Mouse (Mus musculus) intestine, postnatal 0 days (tissue): ENCODE data around the gene Olfr1220. TPM values are rescaled to one million over a fixed set of nuclear protein-coding genes. Genes with fewer than 3 reads are reported as not detected.

Experiments used
- ATAC-seq: fragments of 200-750 bp; cut with Nextera tagmentation; 2 replicates; pipeline ENCODE4 v1.8.0; 2017; ENCODE audit warnings: mild to moderate bottlenecking, moderate TSS enrichment, moderate library complexity
- H3K27ac ChIP-seq: fragments of 300-500 bp; sonication (generic); 2 replicates; pipeline ENCODE4 v1.5.1; 2014; ENCODE audit warnings: mild to moderate bottlenecking, low read depth, low read length, moderate library complexity
- H3K27me3 ChIP-seq: fragments of 300-500 bp; sonication (generic); replicated peaks from 2 replicates; pipeline ENCODE4 v1.6.1; 2014; ENCODE audit warnings: low read length, mixed read lengths; ENCODE audit not compliant: control insufficient read depth, insufficient read depth
- H3K36me3 ChIP-seq: fragments of 300-500 bp; sonication (generic); 2 replicates; pipeline ENCODE4 v1.6.1; 2014; ENCODE audit warnings: mild to moderate bottlenecking, moderate library complexity; ENCODE audit not compliant: control insufficient read depth, insufficient read depth
- H3K4me1 ChIP-seq: fragments of 300-500 bp; sonication (generic); replicated peaks from 2 replicates; pipeline ENCODE4 v1.6.1; 2014; ENCODE audit warnings: antibody characterized with exemption, low read length, mixed read lengths; ENCODE audit not compliant: control insufficient read depth, insufficient read depth
- H3K4me2 ChIP-seq: fragments of 300-500 bp; sonication (generic); replicated peaks from 2 replicates; pipeline ENCODE4 v1.6.1; 2014; ENCODE audit warnings: low read depth, mild to moderate bottlenecking, moderate library complexity
- H3K4me3 ChIP-seq: fragments of 300-500 bp; sonication (generic); 2 replicates; pipeline ENCODE4 v1.5.1; 2014; ENCODE audit warnings: low read depth, low read length
- H3K9ac ChIP-seq: fragments of 300-500 bp; sonication (generic); 2 replicates; pipeline ENCODE4 v1.6.1; 2014; ENCODE audit warnings: mild to moderate bottlenecking, low read depth, low read length
- H3K9me3 ChIP-seq: fragments of 300-500 bp; sonication (generic); 2 replicates; pipeline ENCODE4 v1.6.1; 2016; ENCODE audit warnings: mixed run types; ENCODE audit not compliant: control insufficient read depth
- CTCF ChIP-seq: sonication (generic); IDR thresholded peaks from 2 replicates; pipeline ENCODE4 v1.5.1; 2016; ENCODE audit warnings: low read depth, mild to moderate bottlenecking, control low read depth, antibody characterized with exemption, moderate library complexity
- WGBS: fragments of 180-500 bp; shearing (Covaris S2); extraction: QIAGEN DNeasy Blood & Tissue Kit; methylation state at CpG from one replicate; pipeline ENCODE4 v1.1.7; 2014; 5-methylcytosine and 5-hydroxymethylcytosine counted together
- polyA plus RNA-seq: library from polyadenylated mRNA; unstranded; fragments of >200 nt; fragmentation: Nextera tagmentation; extraction: Ambion mirVana; gene quantifications from 2 replicates; pipeline ENCODE4 v1.2.1, GENCODE M21; 2015

Olfr1220 gene
- not detected in 2 replicates for polyA plus RNA-seq

- Histone ChIP-seq H3K27ac (no peak within 1 kb of the TSS), H3K9me3 (no peaks in the 10 kb centered on the region), H3K4me1 (no peaks in the 10 kb centered on the region), H3K36me3 (no peaks in the 10 kb centered on the region), H3K4me3 (no peak within 1 kb of the TSS), H3K4me2 (no peak within 1 kb of the TSS), H3K27me3 (no peaks in the 10 kb centered on the region), H3K9ac (no peak within 1 kb of the TSS)
- TF ChIP-seq CTCF, result no peak
- 72% methylated on average over 3 of the region's 3 CpGs for WGBS
- no peak for ATAC-seq
These were observed at the start of gene Olfr1220 for GRCm38 (mm10) chr2:89106735-89107134. Olfr1220 (minus strand) TSS chr2:89106835.

GRCm38 (mm10) chr2:89151460-89151859 lies 44.8 kb upstream of the Olfr1220 start, which contains the start of gene Olfr1223:
Olfr1223 (minus strand) TSS chr2:89151560.
- TF ChIP-seq CTCF, result no peak
- no peak for ATAC-seq
- no peak within 1 kb of the TSS for H3K4me3 ChIP-seq
- H3K27me3 ChIP-seq, result no peaks in the 10 kb centered on the region
- H3K36me3 ChIP-seq, result no peaks in the 10 kb centered on the region
- no peaks in the 10 kb centered on the region for H3K9me3 ChIP-seq
- no peaks in the 10 kb centered on the region for H3K4me1 ChIP-seq
- no peak within 1 kb of the TSS for H3K9ac ChIP-seq
- 71% methylated on average over 1 of the region's 1 CpGs for WGBS
- no peak within 1 kb of the TSS for H3K4me2 ChIP-seq
- H3K27ac ChIP-seq, result no peak within 1 kb of the TSS

DNA sequence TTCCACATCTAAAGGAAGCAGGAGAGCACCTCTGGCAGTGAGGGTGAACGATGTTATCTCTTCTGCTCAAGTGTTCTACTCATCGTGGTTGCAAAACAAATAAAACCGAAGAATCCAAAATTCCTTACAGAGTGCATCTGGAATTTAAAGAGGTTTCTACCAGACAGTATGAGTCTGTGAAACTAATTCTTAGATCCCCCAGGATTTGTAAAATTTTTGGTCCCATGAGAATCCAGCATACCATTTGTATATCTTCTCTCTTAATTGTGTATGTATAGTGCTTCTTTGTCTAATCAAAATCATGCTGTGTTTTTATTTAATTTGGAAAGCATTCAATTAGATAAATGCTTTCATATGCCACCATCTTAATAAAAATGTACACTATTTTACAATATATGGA lies 26.3 kb upstream of the Olfr1220 start, which contains the start of gene Olfr1222:
Gene Olfr1222 (minus strand): TSS at position 101 of the 400 bp plus-strand sequence.
- Histone ChIP-seq H3K27me3 (no peaks in the 10 kb centered on the region), H3K36me3 (no peaks in the 10 kb centered on the region)

DNA sequence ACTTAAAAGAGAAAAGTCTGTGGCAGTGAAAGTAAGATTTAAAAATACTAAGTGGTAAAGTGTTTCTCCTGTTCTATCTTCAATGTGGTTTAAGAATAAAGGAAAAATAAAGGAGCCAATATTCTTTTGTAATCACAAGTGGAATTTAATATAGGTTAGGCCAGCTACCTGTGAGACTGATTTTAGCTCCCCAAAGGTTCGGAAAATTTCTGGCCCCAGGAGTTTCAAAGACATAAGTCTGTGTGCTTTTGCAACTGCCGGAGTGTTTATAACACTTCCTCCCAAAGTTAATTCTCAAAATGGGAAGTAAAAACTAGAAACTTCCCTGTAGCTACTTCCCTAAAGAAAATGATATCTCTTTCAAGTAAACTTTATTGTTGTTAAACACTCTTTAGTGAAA lies 10.5 kb upstream of the Olfr1220 start, which contains the start of gene Olfr1221:
Gene Olfr1221 (minus strand): TSS at position 101 of the 400 bp plus-strand sequence.
- H3K4me2 ChIP-seq, result no peak within 1 kb of the TSS
- no peak for ATAC-seq
- H3K4me1 ChIP-seq, result no peaks in the 10 kb centered on the region
- TF ChIP-seq CTCF, result no peak
- H3K9ac ChIP-seq, result no peak within 1 kb of the TSS
- no peaks in the 10 kb centered on the region for H3K9me3 ChIP-seq
- H3K36me3 ChIP-seq, result no peaks in the 10 kb centered on the region
- H3K4me3 ChIP-seq, result no peak within 1 kb of the TSS
- WGBS, result 77% methylated on average over 2 of the region's 2 CpGs
- no peak within 1 kb of the TSS for H3K27ac ChIP-seq
- H3K27me3 ChIP-seq, result no peaks in the 10 kb centered on the region

More for the DNA sequence above, 26.3 kb upstream of the Olfr1220 start, which contains the start of gene Olfr1222:
- H3K4me3 ChIP-seq, result no peak within 1 kb of the TSS
- 49% methylated on average over 3 of the region's 3 CpGs for WGBS
- no peak within 1 kb of the TSS for H3K27ac ChIP-seq
- H3K9ac ChIP-seq, result no peak within 1 kb of the TSS
- ATAC-seq, result no peak
- no peak for TF ChIP-seq CTCF
- H3K9me3 ChIP-seq, result no peaks in the 10 kb centered on the region
- H3K4me1 ChIP-seq, result no peaks in the 10 kb centered on the region
- no peak within 1 kb of the TSS for H3K4me2 ChIP-seq

- Histone ChIP-seq H3K9me3 (no peaks in the 10 kb centered on the region), H3K4me1 (no peaks in the 10 kb centered on the region), H3K27ac (no peak overlapping the region), H3K27me3 (no peaks in the 10 kb centered on the region), H3K4me3 (no peak overlapping the region), H3K4me2 (no peak overlapping the region), H3K36me3 (no peaks in the 10 kb centered on the region), H3K9ac (no peak overlapping the region)
- no peak for ATAC-seq
- no peak for TF ChIP-seq CTCF
These were observed 984 bp downstream of the Olfr1220 start for GRCm38 (mm10) chr2:89105651-89106050.

- ATAC-seq, result no peak
- H3K27me3 ChIP-seq, result no peaks in the 10 kb centered on the region
- no peak overlapping the region for H3K27ac ChIP-seq
- no peak overlapping the region for H3K4me2 ChIP-seq
- H3K4me1 ChIP-seq, result no peaks in the 10 kb centered on the region
- no peaks in the 10 kb centered on the region for H3K9me3 ChIP-seq
- WGBS, result 100% methylated on average over 1 of the region's 1 CpGs
- no peak for TF ChIP-seq CTCF
- no peak overlapping the region for H3K4me3 ChIP-seq
- H3K36me3 ChIP-seq, result no peaks in the 10 kb centered on the region
- H3K9ac ChIP-seq, result no peak overlapping the region
These were observed 12.8 kb downstream of the Olfr1220 start for GRCm38 (mm10) chr2:89093848-89094247.

GRCm38 (mm10) chr2:89083413-89083812 lies 23.2 kb downstream of the Olfr1220 start, which contains the start of gene Olfr1219:
Olfr1219 (minus strand) TSS chr2:89083513.
- ATAC-seq, result no peak
- H3K27ac ChIP-seq, result no peak within 1 kb of the TSS
- WGBS, result 54% methylated on average over 1 of the region's 1 CpGs

More at GRCm38 (mm10) chr2:89083413-89083812, 23.2 kb downstream of the Olfr1220 start, which contains the start of gene Olfr1219:
- no peaks in the 10 kb centered on the region for H3K9me3 ChIP-seq
- no peaks in the 10 kb centered on the region for H3K27me3 ChIP-seq
- TF ChIP-seq CTCF, result no peak
- no peaks in the 10 kb centered on the region for H3K36me3 ChIP-seq
- H3K9ac ChIP-seq, result no peak within 1 kb of the TSS
- no peak within 1 kb of the TSS for H3K4me3 ChIP-seq
- H3K4me2 ChIP-seq, result no peak within 1 kb of the TSS
- no peaks in the 10 kb centered on the region for H3K4me1 ChIP-seq
